Mouse (Mus musculus) testis, postnatal 14 days (tissue): Measurements from ENCODE around the gene Fosl1.
A peak's percentile ranks its signal among the peaks of the same experiment; 100 is the strongest.
"Not testable (repeated sequence)": the region's sequence is repeated elsewhere in the genome, so short reads cannot be mapped to it uniquely, and the experiment has no call there.

ENCODE experiments used
- DNase-seq: peaks from one replicate; pipeline ENCODE4 v3.0.0; 2021; ENCODE audit warnings: low spot score

Gene Fosl1

GRCm38 (mm10) chr19:5483386-5484359 lies 36.3 kb downstream of the Fosl1 start:
- no peak for DNase-seq

GRCm38 (mm10) chr19:5484496-5484895 lies 37.1 kb downstream of the Fosl1 start:
- no peak for DNase-seq

GRCm38 (mm10) chr19:5485371-5485770 lies 38.0 kb downstream of the Fosl1 start:
- no peak for DNase-seq

GRCm38 (mm10) chr19:5485821-5486220 lies 38.5 kb downstream of the Fosl1 start:
- no peak for DNase-seq

GRCm38 (mm10) chr19:5486286-5486685 lies 38.9 kb downstream of the Fosl1 start:
- DNase-seq: no peak

- no peak for DNase-seq
These were observed 39.4 kb downstream of the Fosl1 start for GRCm38 (mm10) chr19:5486771-5487170.

- DNase-seq: peak; percentile 94
These were observed 40.6 kb downstream of the Fosl1 start, which contains the start of gene Mus81 for GRCm38 (mm10) chr19:5487768-5488550. Gene Mus81 (minus strand): TSS chr19:5488402.

GRCm38 (mm10) chr19:5488878-5489571 lies 41.7 kb downstream of the Fosl1 start:
- peak; percentile 98 for DNase-seq

GRCm38 (mm10) chr19:5489721-5490120 lies 42.4 kb downstream of the Fosl1 start:
- DNase-seq: not testable (repeated sequence)

- DNase-seq: peak; percentile 94
These were observed 43.1 kb downstream of the Fosl1 start, which contains the start of gene Cfl1 for GRCm38 (mm10) chr19:5490313-5490897. Gene Cfl1 (plus strand): TSS chr19:5490455.

GRCm38 (mm10) chr19:5490898-5491708 lies 43.8 kb downstream of the Fosl1 start:
- DNase-seq: peak; percentile 85

GRCm38 (mm10) chr19:5492641-5493040 lies 45.3 kb downstream of the Fosl1 start:
- no peak for DNase-seq

- DNase-seq: not testable (repeated sequence)
These were observed 46.0 kb downstream of the Fosl1 start for GRCm38 (mm10) chr19:5493301-5493721.

- no peak for DNase-seq
These were observed 47.0 kb downstream of the Fosl1 start for GRCm38 (mm10) chr19:5494314-5494713.

GRCm38 (mm10) chr19:5495353-5496051 lies 48.2 kb downstream of the Fosl1 start:
- DNase-seq: no peak

GRCm38 (mm10) chr19:5496052-5496370 lies 48.7 kb downstream of the Fosl1 start:
- peak; percentile 12 for DNase-seq

- no peak for DNase-seq
These were observed 53.1 kb downstream of the Fosl1 start for GRCm38 (mm10) chr19:5500330-5500875.

GRCm38 (mm10) chr19:5503687-5504086 lies 56.3 kb downstream of the Fosl1 start, which contains the start of gene 1700020D05Rik:
Gene 1700020D05Rik (minus strand): TSS chr19:5503787.
- DNase-seq: no peak
